Mouse (Mus musculus): ENCODE data around the gene Ccar1. TPM values are rescaled to one million over a fixed set of nuclear protein-coding genes. Genes with fewer than 3 reads are reported as not detected.

Ccar1 gene
- polyA plus RNA-seq, 1 experiment from 2014 or later = 147 TPM

- H3K36me3 ChIP-seq = no peaks in the 10 kb centered on the region
- H3K4me2 ChIP-seq (replicated peaks) = no peak overlapping the region
- no peak for ATAC-seq (ENCODE audit: low FRiP score, low read depth)
- H3K9ac ChIP-seq = no peak overlapping the region
- H3K27me3 ChIP-seq (replicated peaks) = no peaks in the 10 kb centered on the region
- no peak overlapping the region for H3K27ac ChIP-seq
- no peaks in the 10 kb centered on the region for H3K9me3 ChIP-seq
- no peak overlapping the region for H3K4me3 ChIP-seq
- H3K4me1 ChIP-seq = no peaks in the 10 kb centered on the region
- 80% methylated on average over 10 of the region's 10 CpGs for WGBS
Measured at GRCm38 (mm10) chr10:62713457-62713856, 78.6 kb downstream of the Ccar1 start.

- no peaks in the 10 kb centered on the region for H3K27me3 ChIP-seq (replicated peaks)
- no peak overlapping the region for H3K4me2 ChIP-seq (replicated peaks)
- ATAC-seq (ENCODE audit: low FRiP score, low read depth) = no peak
- no peak overlapping the region for H3K4me3 ChIP-seq
- 80% methylated on average over 4 of the region's 4 CpGs for whole genome bisulfite sequencing
- no peaks in the 10 kb centered on the region for H3K9me3 ChIP-seq
- no peaks in the 10 kb centered on the region for H3K4me1 ChIP-seq
- no peaks in the 10 kb centered on the region for H3K36me3 ChIP-seq
- no peak overlapping the region for H3K9ac ChIP-seq
- no peak overlapping the region for H3K27ac ChIP-seq
Measured at GRCm38 (mm10) chr10:62703579-62703978, 88.5 kb downstream of the Ccar1 start.

GRCm38 (mm10) chr10:62702436-62702835 lies 89.7 kb downstream of the Ccar1 start:
- Histone ChIP-seq H3K4me1 (no peaks in the 10 kb centered on the region), H3K9me3 (no peaks in the 10 kb centered on the region), H3K4me3 (no peak overlapping the region), H3K27ac (no peak overlapping the region), H3K9ac (no peak overlapping the region), H3K4me2 (replicated peaks) (no peak overlapping the region), H3K36me3 (no peaks in the 10 kb centered on the region), H3K27me3 (replicated peaks) (no peaks in the 10 kb centered on the region)
- 87% methylated on average over 4 of the region's 4 CpGs for WGBS
- no peak for ATAC-seq (ENCODE audit: low FRiP score, low read depth)

Other genes with a start within 250 kb of the Ccar1 start
- 72.8 and 73.8 TPM in 2 replicates for gene Kif1bp, start 213.8 kb downstream of the Ccar1 start, polyA plus RNA-seq (2016; fragmentation: Nextera tagmentation; extraction: Ambion mirVana)
- gene Ddx21, start 190.0 kb downstream of the Ccar1 start, polyA plus RNA-seq (2016; fragmentation: Nextera tagmentation; extraction: Ambion mirVana) = 23.6 and 23.8 TPM in 2 replicates
- gene Ddx50, start 141.1 kb downstream of the Ccar1 start, polyA plus RNA-seq (2016; fragmentation: Nextera tagmentation; extraction: Ambion mirVana) = 109 and 112 TPM in 2 replicates
- gene Stox1, start 66.2 kb downstream of the Ccar1 start, polyA plus RNA-seq (2016; fragmentation: Nextera tagmentation; extraction: Ambion mirVana) = 1.7 and 1.9 TPM in 2 replicates
- gene Tet1, start 116.7 kb upstream of the Ccar1 start, polyA plus RNA-seq (2016; fragmentation: Nextera tagmentation; extraction: Ambion mirVana) = 27.4 and 27.8 TPM in 2 replicates
- 14.5 and 14.6 TPM in 2 replicates for gene Slc25a16, start 128.3 kb upstream of the Ccar1 start, polyA plus RNA-seq (2016; fragmentation: Nextera tagmentation; extraction: Ambion mirVana)
- 15.6 and 17.2 TPM in 2 replicates for gene Dna2, start 154.7 kb upstream of the Ccar1 start, polyA plus RNA-seq (2016; fragmentation: Nextera tagmentation; extraction: Ambion mirVana)
- 36.3 and 39.1 TPM in 2 replicates for gene Rufy2, start 187.9 kb upstream of the Ccar1 start, polyA plus RNA-seq (2016; fragmentation: Nextera tagmentation; extraction: Ambion mirVana)
- 232 and 247 TPM in 2 replicates for gene Hnrnph3, start 231.9 kb upstream of the Ccar1 start, polyA plus RNA-seq (2016; fragmentation: Nextera tagmentation; extraction: Ambion mirVana)
- gene Pbld2, start 232.0 kb upstream of the Ccar1 start, polyA plus RNA-seq (2016; fragmentation: Nextera tagmentation; extraction: Ambion mirVana) = 0.73 and 0.80 TPM in 2 replicates